Mouse (Mus musculus) MEL (cell line): ENCODE measurements around the gene Abcc2. TPM values are rescaled to one million over a fixed set of nuclear protein-coding genes. Genes with fewer than 3 reads are reported as not detected.

Experiments used
- DNase-seq: peaks from one replicate; pipeline ENCODE4 v3.0.0; 2011; ENCODE audit warnings: low read depth, low spot score
- H3K27ac ChIP-seq: 2 replicates; pipeline ENCODE4 v1.5.1; 2012; ENCODE audit warnings: low read depth, mild to moderate bottlenecking, control low read depth, low read length, moderate library complexity; ENCODE audit not compliant: control insufficient read depth
- H3K27me3 ChIP-seq, 2 experiments: fragments of 150-350 bp in 1 of 2; sonication (generic) in 1 of 2; 2 replicates each; pipeline ENCODE4 v1.6.1; 2012; ENCODE audit warnings: low read length in 2 of 2, mild to moderate bottlenecking in 2 of 2, improper control_type of control experiment in 1 of 2, moderate library complexity in 1 of 2; ENCODE audit not compliant: insufficient read depth in 2 of 2, control insufficient read depth in 1 of 2
- H3K36me3 ChIP-seq, 2 experiments: 2 replicates each; pipeline ENCODE4 v1.6.1; 2012 to 2014; ENCODE audit warnings: low read length in 2 of 2, improper control_type of control experiment in 1 of 2, inconsistent platforms in 1 of 2, mild to moderate bottlenecking in 1 of 2; ENCODE audit not compliant: insufficient read depth in 2 of 2, control insufficient read depth in 1 of 2
- H3K4me1 ChIP-seq, 2 experiments: fragments of 150-350 bp in 1 of 2; sonication (generic) in 1 of 2; 2 replicates each; pipeline ENCODE4 v1.6.1; 2012; ENCODE audit warnings: low read length in 2 of 2, improper control_type of control experiment in 1 of 2, mild to moderate bottlenecking in 1 of 2; ENCODE audit not compliant: insufficient read depth in 2 of 2, control insufficient read depth in 1 of 2
- H3K4me3 ChIP-seq, 2 experiments: fragments of 150-350 bp in 1 of 2; sonication (generic) in 1 of 2; 2 replicates each; pipeline ENCODE4 v1.5.1; 2012; ENCODE audit warnings: low read depth in 2 of 2, low read length in 2 of 2, mild to moderate bottlenecking in 2 of 2, moderate library complexity in 2 of 2, control low read depth in 1 of 2, improper control_type of control experiment in 1 of 2; ENCODE audit not compliant: control insufficient read depth in 1 of 2, insufficient read depth in 1 of 2
- H3K79me2 ChIP-seq: 2 replicates; pipeline ENCODE4 v1.6.1; 2012; ENCODE audit warnings: mild to moderate bottlenecking, low read length, moderate library complexity; ENCODE audit not compliant: control insufficient read depth, poor library complexity, insufficient read depth
- H3K9ac ChIP-seq: 2 replicates; pipeline ENCODE4 v1.6.1; 2012; ENCODE audit warnings: low read depth, mild to moderate bottlenecking, control low read depth, low read length, moderate library complexity; ENCODE audit not compliant: control insufficient read depth, poor library complexity, severe bottlenecking
- H3K9me3 ChIP-seq: fragments of 150-350 bp; sonication (generic); replicated peaks from 2 replicates; pipeline ENCODE4 v1.6.1; 2012; ENCODE audit warnings: mild to moderate bottlenecking, low read length, improper control_type of control experiment, moderate library complexity; ENCODE audit not compliant: insufficient read depth
- BHLHE40 ChIP-seq: IDR thresholded peaks from 2 replicates; pipeline ENCODE4 v1.6.1; 2012; ENCODE audit warnings: low read depth, mild to moderate bottlenecking, inconsistent platforms, low read length, improper control_type of control experiment, borderline replicate concordance
- CTCF ChIP-seq, 3 experiments: IDR thresholded peaks in 2 of 3; conservative IDR thresholded peaks in 1 of 3; 2 replicates each; pipeline ENCODE4 v1.5.1; 2011 to 2012; ENCODE audit warnings: low read length in 3 of 3, low read depth in 2 of 3, mild to moderate bottlenecking in 2 of 3, improper control_type of control experiment in 1 of 3, inconsistent platforms in 1 of 3, mixed read lengths in 1 of 3, moderate library complexity in 1 of 3; ENCODE audit not compliant: control insufficient read depth in 1 of 3, insufficient read depth in 1 of 3, poor library complexity in 1 of 3, severe bottlenecking in 1 of 3
- GABPA ChIP-seq: IDR thresholded peaks from 2 replicates; pipeline ENCODE4 v1.6.1; 2012; ENCODE audit warnings: low read depth, mild to moderate bottlenecking, inconsistent platforms, low read length, improper control_type of control experiment, moderate library complexity
- GATA1 ChIP-seq: IDR thresholded peaks from 2 replicates; pipeline ENCODE4 v1.6.1; 2011; ENCODE audit warnings: low read depth, low read length, improper control_type of control experiment
- MXI1 ChIP-seq: IDR thresholded peaks from 2 replicates; pipeline ENCODE4 v1.6.1; 2011; ENCODE audit warnings: mild to moderate bottlenecking, low read depth, low read length, improper control_type of control experiment
- NELFE ChIP-seq: IDR thresholded peaks from 2 replicates; pipeline ENCODE4 v1.6.1; 2011; ENCODE audit warnings: low read depth, low read length, improper control_type of control experiment
- POLR2AphosphoS2 ChIP-seq: IDR thresholded peaks from 2 replicates; pipeline ENCODE4 v1.6.1; 2011; ENCODE audit warnings: low read length, improper control_type of control experiment
- RAD21 ChIP-seq: IDR thresholded peaks from 2 replicates; pipeline ENCODE4 v1.6.1; 2011; ENCODE audit warnings: mild to moderate bottlenecking, low read depth, low read length, improper control_type of control experiment
- USF1 ChIP-seq: IDR thresholded peaks from 2 replicates; pipeline ENCODE4 v1.6.1; 2014; ENCODE audit warnings: low read depth, mild to moderate bottlenecking, inconsistent platforms, low read length, improper control_type of control experiment, moderate library complexity
- USF2 ChIP-seq, 2 experiments: IDR thresholded peaks; 2 replicates each; pipeline ENCODE4 v1.6.1; 2011 to 2012; ENCODE audit warnings: improper control_type of control experiment in 2 of 2, low read length in 2 of 2, borderline replicate concordance in 1 of 2, inconsistent platforms in 1 of 2, low read depth in 1 of 2, mild to moderate bottlenecking in 1 of 2; ENCODE audit not compliant: insufficient read depth in 1 of 2
- ZMIZ1 ChIP-seq: IDR thresholded peaks from 2 replicates; pipeline ENCODE4 v1.6.1; 2012; ENCODE audit warnings: low read depth, mild to moderate bottlenecking, inconsistent platforms, low read length, improper control_type of control experiment, moderate library complexity
- polyA plus RNA-seq, 2 experiments: library from polyadenylated mRNA; stranded (reverse) in 1 of 2; unstranded in 1 of 2; fragments of >175 nt in 1 of 2; fragments of >200 nt in 1 of 2; gene quantifications; 2 replicates each; pipeline versions ENCODE4 v1.2.1 to v1.2.4; 2012; ENCODE audit warnings: low replicate concordance in 2 of 2, low read depth in 1 of 2; ENCODE audit not compliant: insufficient read length in 2 of 2, insufficient read depth in 1 of 2, missing spikeins in 1 of 2
- total RNA-seq: library from RNA; depleted of rRNA; stranded (reverse); fragments of 300-350 nt; gene quantifications from 2 replicates; pipeline ENCODE4 v1.2.3, GENCODE M21; 2012

Abcc2 gene
- total and polyA plus RNA-seq, 3 experiments: 0.04 TPM; not detected in 2

DNA sequence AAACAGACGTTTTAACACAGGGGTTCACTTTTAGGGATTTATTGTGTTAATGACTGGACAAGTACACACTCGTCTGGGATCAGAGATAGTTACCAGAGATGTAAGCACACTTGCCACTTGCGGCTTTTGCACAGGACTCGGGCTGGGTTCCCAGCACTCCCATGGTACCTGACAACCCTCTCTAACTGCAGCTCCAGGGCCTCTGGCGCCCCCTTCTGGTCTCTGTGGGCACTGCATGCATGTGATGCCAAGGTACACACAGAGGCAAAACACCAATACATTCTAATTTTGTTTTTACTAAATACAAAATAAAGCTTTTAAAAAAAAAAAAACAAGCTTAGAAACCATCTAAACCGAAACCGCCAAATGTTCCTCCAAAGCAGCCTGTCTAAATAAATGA is 99.6 kb downstream of the Abcc2 start:
- Histone ChIP-seq H3K4me3 (no peak overlapping the region), H3K4me1 (no peaks in the 10 kb centered on the region; a peak in 1 of 4 replicates), H3K36me3 (no peaks in the 10 kb centered on the region), H3K27me3 (no peaks in the 10 kb centered on the region), H3K27ac (no peak overlapping the region), H3K9ac (no peak overlapping the region), H3K9me3 (no peaks in the 10 kb centered on the region), H3K79me2 (no peaks in the 10 kb centered on the region)
- DNase-seq: peak; percentile 28
- TF ChIP-seq RAD21 (peak; percentile 18), USF2 (IDR thresholded peaks at IDR 0.05; ENCODE audit: borderline replicate concordance in 1 of 2, insufficient read depth in 1 of 2, low read depth in 1 of 2, low read length in 2 of 2) (no peak), CTCF (IDR thresholded peaks at IDR 0.05 in 2 of 3, conservative IDR thresholded peaks at IDR 0.05 in 1 of 3; ENCODE audit: control insufficient read depth in 1 of 3, insufficient read depth in 1 of 3, low read depth in 2 of 3, low read length in 3 of 3, poor library complexity in 1 of 3, severe bottlenecking in 1 of 3) (peak; percentile 59 to 76 (median 72))

DNA sequence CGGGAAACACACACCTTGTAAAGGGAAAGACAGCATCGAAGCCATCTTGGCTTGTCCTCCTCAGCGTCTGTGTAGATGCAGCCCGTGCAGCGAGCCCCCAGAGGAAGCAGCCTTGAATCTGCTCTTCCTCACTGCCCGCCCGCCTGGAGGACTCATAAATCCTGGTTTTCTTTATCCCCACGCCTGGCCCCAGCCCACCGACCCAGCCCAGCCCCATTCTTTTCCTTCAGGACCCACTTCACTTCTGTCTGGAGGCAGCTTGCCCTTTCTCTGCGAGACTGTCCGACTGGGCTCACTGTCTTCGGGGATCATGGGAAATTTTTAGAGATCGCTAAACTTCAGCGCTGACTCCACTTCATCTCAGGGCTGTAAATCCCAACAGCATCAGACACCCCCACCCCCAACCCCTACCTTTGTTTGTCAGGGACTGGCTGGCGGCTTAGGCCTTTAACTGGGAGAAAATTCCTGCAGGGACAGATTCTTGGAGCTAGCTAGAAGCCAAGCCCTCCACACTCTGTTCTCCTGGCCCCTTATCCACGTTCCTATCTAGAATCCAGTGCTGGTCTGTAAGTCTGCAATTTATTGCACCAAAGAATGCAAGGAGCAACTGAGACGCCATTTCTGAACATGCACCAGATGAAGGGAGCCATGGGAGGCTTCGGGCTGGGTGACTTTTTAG is 101.0 kb downstream of the Abcc2 start:
- no peak overlapping the region for H3K4me3 ChIP-seq
- no peak overlapping the region for H3K27ac ChIP-seq
- no peaks in the 10 kb centered on the region for H3K79me2 ChIP-seq
- no peak overlapping the region for H3K9ac ChIP-seq
- no peaks in the 10 kb centered on the region for H3K36me3 ChIP-seq
- H3K27me3 ChIP-seq: no peaks in the 10 kb centered on the region
- H3K4me1 ChIP-seq: no peaks in the 10 kb centered on the region; a peak in 1 of 4 replicates
- TF ChIP-seq NELFE (no peak), POLR2AphosphoS2 (no peak), GATA1 (no peak), GABPA (no peak), MXI1 (no peak)
- no peak for DNase-seq
- H3K9me3 ChIP-seq: no peaks in the 10 kb centered on the region

DNA sequence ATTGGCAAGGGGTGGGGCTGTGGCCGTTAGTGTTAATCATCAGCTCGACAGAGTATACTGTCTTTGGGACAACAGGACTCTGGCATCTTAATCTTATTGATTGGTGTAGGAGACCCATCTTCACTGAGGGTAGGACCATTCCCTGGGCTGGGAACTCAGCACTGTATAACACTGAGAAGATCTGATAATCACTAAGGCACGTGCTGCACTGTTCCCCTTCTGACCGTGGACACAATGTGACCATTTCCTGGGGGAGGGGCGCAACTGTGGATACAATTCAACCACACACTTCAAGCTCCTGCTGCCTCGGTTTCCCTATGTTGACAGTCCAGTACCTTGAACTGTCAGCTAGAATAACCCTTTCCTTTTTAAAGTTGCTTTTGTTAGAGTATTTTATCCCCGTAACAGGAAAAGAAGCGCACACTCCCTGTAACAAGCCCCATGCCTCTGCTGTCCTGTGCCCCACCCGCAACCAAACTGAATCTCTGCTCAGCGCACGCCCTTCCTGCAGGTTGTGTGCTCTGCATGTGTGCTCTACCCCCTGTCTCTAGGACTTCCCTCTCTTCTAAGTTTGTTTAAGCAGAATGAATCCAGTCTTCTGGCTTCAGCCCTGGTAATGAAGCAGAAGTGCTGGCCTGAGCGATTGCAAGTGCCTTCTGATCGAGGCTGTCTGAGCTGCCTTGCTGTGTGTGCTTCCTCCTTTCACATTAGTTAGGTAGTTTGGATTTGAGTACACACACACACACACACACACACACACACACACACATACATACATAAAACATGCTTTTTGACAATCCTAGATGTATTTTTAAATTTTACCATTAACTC is 102.9 kb downstream of the Abcc2 start:
- Histone ChIP-seq H3K9ac (no peak overlapping the region), H3K4me1 (no peaks in the 10 kb centered on the region; a peak in 1 of 4 replicates), H3K27me3 (no peaks in the 10 kb centered on the region), H3K79me2 (no peaks in the 10 kb centered on the region), H3K27ac (no peak overlapping the region), H3K36me3 (no peaks in the 10 kb centered on the region), H3K9me3 (no peaks in the 10 kb centered on the region), H3K4me3 (no peak overlapping the region)
- TF ChIP-seq BHLHE40: peak; percentile 70
- TF ChIP-seq USF1: peak; percentile 34; the same call in 1 of the 2 replicates
- no peak for TF ChIP-seq ZMIZ1
- DNase-seq: peak; percentile 39
